Mouse (Mus musculus) cerebellum, adult 2 months (tissue): Measurements from ENCODE around the gene Kirrel3.
A peak's percentile ranks its signal among the peaks of the same experiment; 100 is the strongest.

Experiments used
- CTCF ChIP-seq: fragments of 200-500 bp; IDR thresholded peaks from 2 replicates; pipeline ENCODE4 v1.5.1; 2011; ENCODE audit warnings: low read depth, mild to moderate bottlenecking, control low read depth, low read length, moderate library complexity, borderline replicate concordance; ENCODE audit not compliant: insufficient read depth
- POLR2A ChIP-seq: fragments of 200-500 bp; IDR thresholded peaks from 2 replicates; pipeline ENCODE4 v1.6.1; 2011; ENCODE audit warnings: low read length, control low read depth, borderline replicate concordance; ENCODE audit not compliant: insufficient read depth

DNA sequence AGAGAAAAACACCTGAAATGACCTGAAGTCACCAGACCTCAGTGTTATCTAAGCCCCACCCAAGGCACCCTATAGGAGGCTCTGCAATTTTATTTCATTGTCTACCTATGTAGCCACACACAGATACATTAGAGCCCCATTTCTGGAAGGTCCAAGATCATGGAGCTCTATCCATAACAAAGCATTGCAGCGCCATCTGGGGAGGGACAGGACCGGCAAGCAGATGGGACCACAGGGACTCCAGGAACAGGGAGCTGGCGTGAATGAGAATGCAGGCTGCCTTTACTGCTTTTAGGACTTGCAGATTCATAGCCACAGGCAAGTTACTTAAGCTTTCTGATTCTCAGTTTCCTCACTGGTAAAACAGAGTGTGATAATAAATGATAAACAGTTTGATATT, 392.1 kb downstream of the Kirrel3 start:
- TF ChIP-seq POLR2A (no peak), CTCF (peak; percentile 76; the same call in 1 of the 2 replicates)
